Mouse (Mus musculus) G1E (cell line): ENCODE data around the gene Slc29a4. TPM values are rescaled to one million over a fixed set of nuclear protein-coding genes. Genes with fewer than 3 reads are reported as not detected.

ENCODE experiments used
- ATAC-seq: 2 replicates; pipeline ENCODE4 v1.8.0; 2016; ENCODE audit warnings: mild to moderate bottlenecking; ENCODE audit not compliant: insufficient number of reproducible peaks, poor library complexity, low FRiP score, severe bottlenecking; ENCODE audit errors: extremely low read depth
- DNase-seq: peaks from one replicate; pipeline ENCODE4 v3.0.0; 2012; ENCODE audit warnings: low spot score
- H3K27me3 ChIP-seq: 2 replicates; pipeline ENCODE4 v1.6.1; 2012; ENCODE audit warnings: mild to moderate bottlenecking, low read length, inconsistent platforms; ENCODE audit not compliant: insufficient read depth
- H3K36me3 ChIP-seq: replicated peaks from 2 replicates; pipeline ENCODE3; 2012; ENCODE audit warnings: mild to moderate bottlenecking, inconsistent platforms
- H3K4me1 ChIP-seq: 2 replicates; pipeline ENCODE4 v1.6.1; 2012; ENCODE audit warnings: low read depth, low read length, inconsistent platforms, mixed read lengths; ENCODE audit not compliant: insufficient read depth
- H3K4me3 ChIP-seq: 2 replicates; pipeline ENCODE4 v1.5.1; 2012; ENCODE audit warnings: low read depth, mild to moderate bottlenecking, inconsistent platforms, low read length, moderate library complexity, mixed read lengths
- H3K9me3 ChIP-seq: replicated peaks from 2 replicates; pipeline ENCODE4 v1.6.1; 2012; ENCODE audit warnings: inconsistent platforms
- CTCF ChIP-seq: IDR thresholded peaks from 2 replicates; pipeline ENCODE4 v1.5.1; 2012; ENCODE audit warnings: low read depth, low read length, inconsistent platforms, mixed read lengths
- GATA1 ChIP-seq: IDR thresholded peaks from 2 replicates; pipeline ENCODE4 v1.6.1; 2012; ENCODE audit warnings: borderline replicate concordance, low read length, inconsistent platforms, mixed read lengths
- GATA2 ChIP-seq: IDR thresholded peaks from 2 replicates; pipeline ENCODE4 v1.6.1; 2012; ENCODE audit warnings: low read depth, low read length, inconsistent platforms, borderline replicate concordance
- POLR2AphosphoS5 ChIP-seq: IDR thresholded peaks from 2 replicates; pipeline ENCODE4 v1.6.1; 2012; ENCODE audit warnings: low read depth, low read length, inconsistent platforms; ENCODE audit not compliant: insufficient replicate concordance
- TAL1 ChIP-seq: conservative IDR thresholded peaks from 2 replicates; pipeline ENCODE4 v1.6.1; 2012; ENCODE audit warnings: low read depth, low read length, inconsistent platforms, mixed read lengths
- polyA plus RNA-seq: library from polyadenylated mRNA; stranded (reverse); fragments of >175 nt; gene quantifications from 2 replicates; pipeline ENCODE4 v1.2.3, GENCODE M21; 2012
- total RNA-seq, 2 experiments: library from RNA; stranded (forward) in 1 of 2; stranded (reverse) in 1 of 2; fragments of 200-1000 nt in 1 of 2; fragments of >200 nt in 1 of 2; fragmentation: Nextera tagmentation in 1 of 2; gene quantifications; 2 replicates each; pipeline ENCODE4 v1.2.3; 2014 to 2017

Gene Slc29a4
- total and polyA plus RNA-seq, 3 experiments = 0.05 TPM; not detected in 2

- ATAC-seq (no peak), DNase-seq (no peak)
- peaks cover 6% of the 10 kb centered on the region for H3K36me3 ChIP-seq
- H3K27me3 ChIP-seq = peaks cover 24% of the 10 kb centered on the region
- H3K9me3 ChIP-seq = no peaks in the 10 kb centered on the region
- H3K4me1 ChIP-seq = peaks cover 12% of the 10 kb centered on the region
- TF ChIP-seq GATA2 (no peak), CTCF (no peak), GATA1 (no peak), TAL1 (no peak), POLR2AphosphoS5 (no peak)
- no peak overlapping the region for H3K4me3 ChIP-seq
Observed at GRCm38 (mm10) chr5:142724265-142724664, 32.0 kb downstream of the Slc29a4 start.

- H3K4me3 ChIP-seq = no peak overlapping the region
- ATAC-seq (no peak), DNase-seq (no peak)
- TF ChIP-seq POLR2AphosphoS5 = no peak
- no peak for TF ChIP-seq CTCF
- TF ChIP-seq GATA1 = no peak
- TF ChIP-seq TAL1 = no peak
- TF ChIP-seq GATA2 = no peak
- H3K4me1 ChIP-seq = peaks cover 10% of the 10 kb centered on the region
- peaks cover 15% of the 10 kb centered on the region for H3K36me3 ChIP-seq
- H3K9me3 ChIP-seq = no peaks in the 10 kb centered on the region
- peaks cover 11% of the 10 kb centered on the region for H3K27me3 ChIP-seq
Observed at GRCm38 (mm10) chr5:142726748-142727147, 34.4 kb downstream of the Slc29a4 start.

GRCm38 (mm10) chr5:142728301-142728700, 36.0 kb downstream of the Slc29a4 start:
- DNase-seq (no peak), ATAC-seq (no peak)
- Histone ChIP-seq H3K4me1 (peaks cover 5% of the 10 kb centered on the region), H3K36me3 (peaks cover 24% of the 10 kb centered on the region), H3K9me3 (no peaks in the 10 kb centered on the region), H3K4me3 (no peak overlapping the region), H3K27me3 (peaks cover 2% of the 10 kb centered on the region; the same call in 1 of the 2 replicates)
- TF ChIP-seq POLR2AphosphoS5 (no peak), GATA2 (no peak), GATA1 (no peak), TAL1 (no peak), CTCF (no peak)

GRCm38 (mm10) chr5:142730295-142730694, 38.0 kb downstream of the Slc29a4 start:
- DNase-seq (no peak), ATAC-seq (no peak)
- Histone ChIP-seq H3K4me3 (no peak overlapping the region), H3K27me3 (peaks cover 2% of the 10 kb centered on the region; the same call in 1 of the 2 replicates), H3K4me1 (no peaks in the 10 kb centered on the region; the same call in 1 of the 2 replicates), H3K9me3 (no peaks in the 10 kb centered on the region), H3K36me3 (peaks cover 24% of the 10 kb centered on the region)
- TF ChIP-seq POLR2AphosphoS5 = no peak
- no peak for TF ChIP-seq TAL1
- TF ChIP-seq GATA2 = no peak
- no peak for TF ChIP-seq CTCF
- TF ChIP-seq GATA1 = no peak

GRCm38 (mm10) chr5:142731916-142732315, 39.6 kb downstream of the Slc29a4 start:
- Histone ChIP-seq H3K9me3 (no peaks in the 10 kb centered on the region), H3K4me1 (no peaks in the 10 kb centered on the region; the same call in 1 of the 2 replicates), H3K27me3 (peaks cover 6% of the 10 kb centered on the region; the same call in 1 of the 2 replicates), H3K4me3 (no peak overlapping the region), H3K36me3 (peaks cover 28% of the 10 kb centered on the region)
- DNase-seq (no peak), ATAC-seq (no peak)
- no peak for TF ChIP-seq GATA2
- TF ChIP-seq TAL1 = no peak
- TF ChIP-seq POLR2AphosphoS5 = no peak
- TF ChIP-seq CTCF = no peak
- no peak for TF ChIP-seq GATA1

- DNase-seq = no peak
- Histone ChIP-seq H3K4me3 (no peak overlapping the region), H3K9me3 (no peaks in the 10 kb centered on the region; the same call in 1 of the 2 replicates), H3K36me3 (peaks cover 47% of the 10 kb centered on the region), H3K27me3 (peaks cover 7% of the 10 kb centered on the region; the same call in 1 of the 2 replicates), H3K4me1 (no peaks in the 10 kb centered on the region; the same call in 1 of the 2 replicates)
- no peak for TF ChIP-seq GATA2
- no peak for TF ChIP-seq TAL1
- no peak for TF ChIP-seq POLR2AphosphoS5
- TF ChIP-seq GATA1 = no peak
- TF ChIP-seq CTCF = no peak
- ATAC-seq = no peak
Observed at GRCm38 (mm10) chr5:142739941-142740340, 47.6 kb downstream of the Slc29a4 start.
